Mouse (Mus musculus) limb, embryonic 13.5 days (tissue): ENCODE results near the gene Gm10073. TPM values are rescaled to one million over a fixed set of nuclear protein-coding genes. Genes with fewer than 3 reads are reported as not detected.
"Not testable (repeated sequence)": the region's sequence is repeated elsewhere in the genome, so short reads cannot be mapped to it uniquely, and the experiment has no call there.

Experiments
- ATAC-seq: fragments of 200-750 bp; cut with Nextera tagmentation; 2 replicates; pipeline ENCODE4 v1.8.0; 2017; ENCODE audit warnings: low read depth, moderate number of reproducible peaks, moderate TSS enrichment; ENCODE audit not compliant: low FRiP score
- H3K27ac ChIP-seq: fragments of 300-500 bp; sonication (generic); 2 replicates; pipeline ENCODE4 v1.5.1; 2015; ENCODE audit warnings: inconsistent platforms, mild to moderate bottlenecking, moderate library complexity
- H3K27me3 ChIP-seq: fragments of 300-500 bp; sonication (generic); 2 replicates; pipeline ENCODE4 v1.6.1; 2015; ENCODE audit warnings: mild to moderate bottlenecking, inconsistent platforms
- H3K36me3 ChIP-seq: fragments of 300-500 bp; sonication (generic); 2 replicates; pipeline ENCODE4 v1.6.1; 2015; ENCODE audit warnings: inconsistent platforms, mild to moderate bottlenecking, moderate library complexity
- H3K4me1 ChIP-seq: fragments of 300-500 bp; sonication (generic); 2 replicates; pipeline ENCODE4 v1.6.1; 2015; ENCODE audit warnings: inconsistent platforms
- H3K4me2 ChIP-seq: fragments of 300-500 bp; sonication (generic); replicated peaks from 2 replicates; pipeline ENCODE4 v1.6.1; 2015; ENCODE audit warnings: inconsistent platforms, mild to moderate bottlenecking, moderate library complexity
- H3K4me3 ChIP-seq: fragments of 300-500 bp; sonication (generic); 2 replicates; pipeline ENCODE4 v1.5.1; 2015; ENCODE audit warnings: moderate library complexity, mild to moderate bottlenecking, inconsistent platforms
- H3K9ac ChIP-seq: fragments of 300-500 bp; sonication (generic); 2 replicates; pipeline ENCODE4 v1.6.1; 2015; ENCODE audit warnings: mild to moderate bottlenecking, inconsistent platforms
- H3K9me3 ChIP-seq: fragments of 300-500 bp; sonication (generic); 2 replicates; pipeline ENCODE4 v1.6.1; 2016; ENCODE audit warnings: inconsistent platforms
- WGBS: fragments of 180-500 bp; shearing (Covaris S2); methylation state at CpG from one replicate; pipeline ENCODE4 v1.1.7; 2015; 5-methylcytosine and 5-hydroxymethylcytosine counted together
- polyA plus RNA-seq: library from polyadenylated mRNA; unstranded; fragments of >200 nt; fragmentation: Nextera tagmentation; extraction: Ambion mirVana; gene quantifications from 2 replicates; pipeline ENCODE4 v1.2.1, GENCODE M21; 2015

Gene Gm10073
- polyA plus RNA-seq, 1 experiment from 2014 or later, result 13.8 TPM

DNA sequence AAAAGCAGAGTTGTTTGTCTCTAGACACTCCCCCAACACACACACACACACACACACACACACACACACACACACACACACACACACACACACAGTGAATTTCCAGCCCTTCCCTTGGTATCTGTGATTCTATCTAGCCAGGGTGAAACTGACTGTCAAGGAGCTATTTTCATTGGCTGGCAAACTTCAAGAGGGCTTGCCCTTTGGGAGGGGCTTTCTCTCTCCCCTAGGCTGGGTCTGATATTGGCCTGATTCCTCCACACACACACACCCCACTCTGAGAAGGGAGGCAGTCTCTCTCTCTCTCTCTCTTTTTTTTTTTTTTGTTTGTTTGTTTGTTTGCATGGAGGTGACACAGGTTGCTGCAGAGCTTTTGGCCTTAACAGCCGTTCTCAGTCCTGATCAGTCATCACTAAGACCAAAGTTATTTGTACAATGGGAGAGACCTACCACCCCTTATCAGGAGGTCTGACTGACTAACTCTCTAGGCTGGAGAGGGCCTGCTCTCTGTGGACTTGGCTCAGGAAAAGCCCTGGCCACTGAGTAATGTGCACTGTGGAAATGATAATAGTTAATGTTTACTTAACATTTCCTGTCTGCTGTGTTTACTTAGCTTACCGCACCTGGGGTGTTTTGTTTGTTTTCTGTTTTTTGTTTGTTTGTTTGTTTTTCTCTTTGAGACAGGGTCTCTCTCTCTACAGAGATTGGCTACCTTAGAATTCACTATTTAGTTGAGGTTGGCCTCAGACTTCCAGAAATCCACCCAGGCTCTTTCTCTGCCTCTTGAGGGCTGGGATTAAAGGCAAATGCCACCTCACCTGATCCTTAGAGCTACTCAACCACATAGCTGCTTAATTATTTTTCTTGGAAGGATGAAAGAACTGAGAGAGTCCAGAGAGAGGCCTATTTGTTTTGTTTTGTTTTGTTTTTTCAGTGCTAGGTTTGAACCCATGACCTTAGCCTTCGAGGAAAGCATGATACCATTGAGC lies 15.5 kb upstream of the Gm10073 start:
- Histone ChIP-seq H3K9me3 (no peaks in the 10 kb centered on the region), H3K4me1 (peaks cover 4% of the 10 kb centered on the region; the same call in 1 of the 2 replicates), H3K36me3 (no peaks in the 10 kb centered on the region), H3K9ac (no peak overlapping the region), H3K4me2 (no peak overlapping the region), H3K27ac (no peak overlapping the region), H3K4me3 (no peak overlapping the region), H3K27me3 (no peaks in the 10 kb centered on the region)
- ATAC-seq, result no peak
- 73% methylated on average over 3 of the region's 3 CpGs for WGBS

DNA sequence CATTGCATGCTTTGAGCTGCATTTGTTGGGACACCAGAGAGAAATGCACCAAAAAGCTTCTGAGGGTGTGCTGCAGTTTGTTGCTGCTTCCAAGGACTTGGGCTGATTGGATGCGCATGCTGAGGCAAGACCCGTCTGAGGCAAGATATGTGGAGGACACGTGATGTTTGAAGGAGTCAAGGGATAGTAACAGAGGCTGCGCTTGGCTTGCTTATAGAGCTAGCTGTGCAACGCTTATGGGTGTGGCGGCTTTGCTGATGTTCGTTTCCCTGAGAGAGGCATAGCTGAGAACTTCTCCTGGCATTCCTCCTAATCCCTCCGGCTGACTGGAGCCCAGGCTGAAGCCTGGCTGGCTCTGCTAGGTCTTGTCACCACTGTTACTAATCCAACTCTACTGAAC lies 13.6 kb upstream of the Gm10073 start:
- 82% methylated on average over 8 of the region's 8 CpGs for WGBS
- Histone ChIP-seq H3K4me1 (peaks cover 4% of the 10 kb centered on the region; the same call in 1 of the 2 replicates), H3K9ac (no peak overlapping the region), H3K27ac (no peak overlapping the region), H3K27me3 (no peaks in the 10 kb centered on the region), H3K36me3 (no peaks in the 10 kb centered on the region), H3K4me2 (no peak overlapping the region), H3K4me3 (no peak overlapping the region), H3K9me3 (peaks cover 5% of the 10 kb centered on the region; the same call in 1 of the 2 replicates)
- no peak for ATAC-seq

GRCm38 (mm10) chr8:106585671-106586037 lies 12.4 kb upstream of the Gm10073 start:
- peaks cover 4% of the 10 kb centered on the region; the same call in 1 of the 2 replicates for H3K4me1 ChIP-seq
- 87% methylated on average over 3 of the region's 3 CpGs for WGBS
- no peaks in the 10 kb centered on the region for H3K36me3 ChIP-seq
- no peak overlapping the region for H3K27ac ChIP-seq
- no peak overlapping the region for H3K4me3 ChIP-seq
- H3K27me3 ChIP-seq, result no peaks in the 10 kb centered on the region
- no peak overlapping the region for H3K4me2 ChIP-seq
- ATAC-seq, result no peak
- no peak overlapping the region for H3K9ac ChIP-seq
- peaks cover 5% of the 10 kb centered on the region; the same call in 1 of the 2 replicates for H3K9me3 ChIP-seq

- WGBS, result 50% methylated on average over 11 of the region's 11 CpGs
- no peaks in the 10 kb centered on the region for H3K27me3 ChIP-seq
Observed at GRCm38 (mm10) chr8:106584942-106585670, 11.8 kb upstream of the Gm10073 start.

DNA sequence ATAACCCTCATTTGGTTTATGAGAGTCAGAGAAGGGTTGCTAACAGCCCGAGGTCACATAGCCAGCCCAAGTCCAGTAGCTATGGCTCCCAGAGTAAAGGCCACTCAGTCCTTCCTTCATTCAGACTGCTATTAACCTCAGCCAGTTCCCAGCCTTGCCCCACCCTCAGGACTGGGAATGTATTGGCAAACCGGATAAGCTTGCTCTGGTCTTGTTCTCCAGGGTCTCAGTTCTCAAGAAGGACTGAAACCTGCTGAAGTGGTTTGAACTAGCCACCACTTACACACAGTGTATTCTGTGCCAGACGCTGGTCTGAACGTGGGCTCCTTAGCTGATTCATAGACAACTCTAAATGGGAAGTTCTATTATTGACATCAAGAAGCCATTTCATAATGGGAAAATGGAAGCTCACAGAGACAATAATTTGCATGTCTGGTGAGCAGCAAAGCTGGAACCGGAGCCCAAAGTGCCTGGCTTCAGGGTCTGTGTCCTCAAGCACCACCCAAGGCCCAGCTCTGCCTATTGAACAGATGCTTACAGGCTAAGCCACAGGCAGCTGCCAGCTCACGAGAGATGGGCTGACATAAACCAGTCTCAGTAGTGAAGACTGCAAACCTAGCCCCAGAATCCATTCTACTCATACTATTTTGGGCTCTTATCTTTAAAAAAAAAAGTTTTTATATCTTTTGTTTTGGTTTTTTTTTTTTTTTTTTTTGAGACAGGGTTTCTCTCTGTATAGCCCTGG lies 8.3 kb upstream of the Gm10073 start:
- ATAC-seq, result no peak
- no peak overlapping the region for H3K27ac ChIP-seq
- peaks cover 11% of the 10 kb centered on the region for H3K4me1 ChIP-seq
- 69% methylated on average over 6 of the region's 6 CpGs for WGBS
- H3K9ac ChIP-seq, result no peak overlapping the region
- no peak overlapping the region for H3K4me3 ChIP-seq
- no peaks in the 10 kb centered on the region for H3K27me3 ChIP-seq
- no peak overlapping the region for H3K4me2 ChIP-seq
- peaks cover 5% of the 10 kb centered on the region; the same call in 1 of the 2 replicates for H3K9me3 ChIP-seq
- no peaks in the 10 kb centered on the region for H3K36me3 ChIP-seq

More at GRCm38 (mm10) chr8:106584942-106585670, 11.8 kb upstream of the Gm10073 start:
- Histone ChIP-seq H3K4me3 (no peak overlapping the region), H3K9me3 (peaks cover 5% of the 10 kb centered on the region; the same call in 1 of the 2 replicates), H3K36me3 (no peaks in the 10 kb centered on the region), H3K9ac (no peak overlapping the region), H3K4me2 (no peak overlapping the region), H3K27ac (no peak overlapping the region), H3K4me1 (peaks cover 4% of the 10 kb centered on the region; the same call in 1 of the 2 replicates)
- ATAC-seq, result no peak

DNA sequence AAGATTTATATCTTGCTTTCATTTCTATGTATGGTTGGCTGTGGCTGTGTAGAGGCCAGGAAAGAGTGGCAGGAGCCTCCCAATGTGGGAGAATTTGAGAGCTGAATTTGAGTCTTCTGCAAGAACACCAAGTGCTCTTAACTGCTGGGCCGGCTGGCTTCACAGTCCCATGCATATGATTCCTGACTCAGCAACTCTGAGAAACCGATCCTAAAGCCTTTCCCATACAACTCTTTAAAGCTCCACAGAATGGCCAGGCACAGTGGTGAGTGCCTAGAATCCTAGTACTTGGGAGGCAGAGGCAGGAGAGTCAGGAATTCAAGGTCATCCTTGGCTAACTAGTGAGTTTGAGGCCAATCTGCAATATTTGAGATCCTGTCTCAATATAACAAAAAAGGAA lies 6.2 kb upstream of the Gm10073 start:
- no peaks in the 10 kb centered on the region for H3K36me3 ChIP-seq
- H3K9me3 ChIP-seq, result peaks cover 5% of the 10 kb centered on the region; the same call in 1 of the 2 replicates
- ATAC-seq, result no peak
- H3K27me3 ChIP-seq, result no peaks in the 10 kb centered on the region
- 69% methylated on average over 2 of the region's 2 CpGs for WGBS
- no peak overlapping the region for H3K4me2 ChIP-seq
- H3K27ac ChIP-seq, result no peak overlapping the region
- H3K4me3 ChIP-seq, result no peak overlapping the region
- H3K4me1 ChIP-seq, result peaks cover 7% of the 10 kb centered on the region; the same call in 1 of the 2 replicates
- no peak overlapping the region for H3K9ac ChIP-seq

- Histone ChIP-seq H3K9ac (no peak overlapping the region), H3K4me3 (no peak overlapping the region), H3K9me3 (no peaks in the 10 kb centered on the region), H3K27me3 (no peaks in the 10 kb centered on the region), H3K4me1 (peaks cover 7% of the 10 kb centered on the region; the same call in 1 of the 2 replicates), H3K36me3 (no peaks in the 10 kb centered on the region), H3K4me2 (no peak overlapping the region), H3K27ac (no peak overlapping the region)
- 30% methylated on average over 6 of the region's 6 CpGs for WGBS
- no peak for ATAC-seq
Observed at GRCm38 (mm10) chr8:106576849-106577555, 3.7 kb upstream of the Gm10073 start.

- ATAC-seq, result no peak
- 79% methylated on average over 4 of the region's 4 CpGs for WGBS
- no peak overlapping the region for H3K27ac ChIP-seq
- H3K4me3 ChIP-seq, result no peak overlapping the region
- no peaks in the 10 kb centered on the region for H3K9me3 ChIP-seq
- H3K9ac ChIP-seq, result no peak overlapping the region
- H3K4me2 ChIP-seq, result no peak overlapping the region
- peaks cover 7% of the 10 kb centered on the region; the same call in 1 of the 2 replicates for H3K4me1 ChIP-seq
- H3K36me3 ChIP-seq, result no peaks in the 10 kb centered on the region
- no peaks in the 10 kb centered on the region for H3K27me3 ChIP-seq
Observed at GRCm38 (mm10) chr8:106574283-106574682, 1.0 kb upstream of the Gm10073 start.

- not testable (repeated sequence) for H3K9ac ChIP-seq, H3K27ac ChIP-seq, H3K36me3 ChIP-seq, ATAC-seq, H3K4me2 ChIP-seq, H3K4me1 ChIP-seq, H3K4me3 ChIP-seq, H3K9me3 ChIP-seq, H3K27me3 ChIP-seq
- 55% methylated on average over 1 of the region's 1 CpGs for WGBS
Observed at GRCm38 (mm10) chr8:106572175-106572574, 1.1 kb downstream of the Gm10073 start.

DNA sequence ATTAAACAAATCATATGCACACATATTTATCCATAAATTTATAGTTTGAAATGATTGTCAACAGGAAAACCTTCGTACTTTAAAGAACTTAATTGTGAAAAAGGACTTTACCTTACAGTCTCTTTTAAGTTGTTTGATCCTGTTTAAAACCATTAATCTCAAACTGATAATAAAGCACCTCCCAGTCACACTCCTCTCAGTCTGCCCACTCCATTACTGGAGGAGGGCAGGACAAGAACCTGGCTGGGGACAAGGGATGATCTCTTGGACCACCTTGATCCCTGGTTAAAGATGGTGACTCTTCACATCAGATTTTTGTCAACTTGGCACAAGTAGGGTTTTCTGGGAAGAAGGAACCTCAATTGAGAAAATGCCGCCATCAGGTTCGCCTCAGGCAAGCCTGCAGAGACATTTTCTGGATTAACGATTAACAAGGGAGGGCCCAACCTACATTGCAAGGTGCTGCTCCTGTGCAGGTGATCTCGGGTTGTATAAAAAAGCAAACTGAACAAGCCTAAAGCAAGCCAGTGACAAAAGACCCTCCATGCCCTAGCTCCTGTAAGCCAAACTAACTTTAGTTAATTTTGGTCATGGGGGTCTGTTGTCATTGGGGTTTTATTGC lies 1.6 kb downstream of the Gm10073 start:
- Histone ChIP-seq H3K4me2 (no peak overlapping the region), H3K9ac (no peak overlapping the region), H3K9me3 (no peaks in the 10 kb centered on the region), H3K4me3 (no peak overlapping the region), H3K27ac (no peak overlapping the region), H3K27me3 (no peaks in the 10 kb centered on the region), H3K36me3 (no peaks in the 10 kb centered on the region), H3K4me1 (no peaks in the 10 kb centered on the region)
- WGBS, result 74% methylated on average over 5 of the region's 5 CpGs
- ATAC-seq, result no peak

GRCm38 (mm10) chr8:106570386-106570785 lies 2.9 kb downstream of the Gm10073 start:
- Histone ChIP-seq H3K36me3 (no peaks in the 10 kb centered on the region), H3K27me3 (no peaks in the 10 kb centered on the region), H3K27ac (no peak overlapping the region), H3K9ac (no peak overlapping the region), H3K4me1 (no peaks in the 10 kb centered on the region), H3K4me2 (no peak overlapping the region), H3K9me3 (no peaks in the 10 kb centered on the region), H3K4me3 (no peak overlapping the region)
- WGBS, result 45% methylated on average over 4 of the region's 4 CpGs
- ATAC-seq, result no peak
